Mouse (Mus musculus): ENCODE measurements around the gene Erg. TPM values are rescaled to one million over a fixed set of nuclear protein-coding genes. Genes with fewer than 3 reads are reported as not detected.

The Erg gene
- polyA plus RNA-seq, 1 experiment from 2014 or later, result 26.2 TPM

- Histone ChIP-seq H3K9ac (no peak overlapping the region), H3K27me3 (no peaks in the 10 kb centered on the region), H3K4me3 (no peak overlapping the region), H3K36me3 (peaks cover 11% of the 10 kb centered on the region; the same call in 1 of the 2 replicates), H3K9me3 (no peaks in the 10 kb centered on the region), H3K4me1 (peaks cover 14% of the 10 kb centered on the region), H3K27ac (peak overlapping the region; percentile 22; the same call in 1 of the 2 replicates), H3K4me2 (no peak overlapping the region)
- no peak; the same call in 1 of the 2 replicates for ATAC-seq (ENCODE audit: insufficient number of reproducible peaks, low FRiP score, low TSS enrichment, low read depth)
- WGBS, result 58% methylated on average over 12 of the region's 12 CpGs
Measured at GRCm38 (mm10) chr16:95356962-95357955, 229.1 kb downstream of the Erg start.

- no peaks in the 10 kb centered on the region for H3K27me3 ChIP-seq
- 44% methylated on average over 8 of the region's 8 CpGs for WGBS
- peaks cover 17% of the 10 kb centered on the region for H3K4me1 ChIP-seq
- no peak overlapping the region for H3K4me2 ChIP-seq
- H3K27ac ChIP-seq, result no peak overlapping the region
- ATAC-seq (ENCODE audit: insufficient number of reproducible peaks, low FRiP score, low TSS enrichment, low read depth), result no peak
- H3K4me3 ChIP-seq, result no peak overlapping the region
- H3K9me3 ChIP-seq, result no peaks in the 10 kb centered on the region
- no peak overlapping the region for H3K9ac ChIP-seq
- H3K36me3 ChIP-seq, result no peaks in the 10 kb centered on the region
Measured at GRCm38 (mm10) chr16:95353838-95354237, 232.6 kb downstream of the Erg start.

- Histone ChIP-seq H3K4me3 (no peak overlapping the region), H3K4me1 (peaks cover 8% of the 10 kb centered on the region), H3K27me3 (no peaks in the 10 kb centered on the region), H3K9me3 (no peaks in the 10 kb centered on the region), H3K9ac (no peak overlapping the region), H3K36me3 (no peaks in the 10 kb centered on the region), H3K4me2 (no peak overlapping the region), H3K27ac (no peak overlapping the region)
- ATAC-seq (ENCODE audit: insufficient number of reproducible peaks, low FRiP score, low TSS enrichment, low read depth), result no peak
- WGBS, result 52% methylated on average over 8 of the region's 8 CpGs
Measured at GRCm38 (mm10) chr16:95352266-95352665, 234.1 kb downstream of the Erg start.

- H3K27me3 ChIP-seq, result no peaks in the 10 kb centered on the region
- 27% methylated on average over 3 of the region's 3 CpGs for WGBS
Measured at GRCm38 (mm10) chr16:95350499-95350898, 235.9 kb downstream of the Erg start.

GRCm38 (mm10) chr16:95349745-95350144 lies 236.6 kb downstream of the Erg start:
- ATAC-seq (ENCODE audit: insufficient number of reproducible peaks, low FRiP score, low TSS enrichment, low read depth), result no peak

More at GRCm38 (mm10) chr16:95350499-95350898, 235.9 kb downstream of the Erg start:
- Histone ChIP-seq H3K9ac (no peak overlapping the region), H3K4me3 (no peak overlapping the region), H3K36me3 (no peaks in the 10 kb centered on the region), H3K4me2 (no peak overlapping the region), H3K9me3 (no peaks in the 10 kb centered on the region), H3K27ac (no peak overlapping the region), H3K4me1 (peaks cover 12% of the 10 kb centered on the region)
- no peak for ATAC-seq (ENCODE audit: insufficient number of reproducible peaks, low FRiP score, low TSS enrichment, low read depth)

GRCm38 (mm10) chr16:95349344-95349743 lies 237.0 kb downstream of the Erg start:
- Histone ChIP-seq H3K9me3 (no peaks in the 10 kb centered on the region), H3K9ac (no peak overlapping the region), H3K4me2 (no peak overlapping the region), H3K27me3 (no peaks in the 10 kb centered on the region), H3K4me3 (no peak overlapping the region), H3K27ac (no peak overlapping the region), H3K36me3 (no peaks in the 10 kb centered on the region), H3K4me1 (peaks cover 20% of the 10 kb centered on the region)
- no peak for ATAC-seq (ENCODE audit: insufficient number of reproducible peaks, low FRiP score, low TSS enrichment, low read depth)
- 85% methylated on average over 6 of the region's 6 CpGs for WGBS

More at GRCm38 (mm10) chr16:95349745-95350144, 236.6 kb downstream of the Erg start:
- Histone ChIP-seq H3K9ac (no peak overlapping the region), H3K4me3 (no peak overlapping the region), H3K4me2 (no peak overlapping the region), H3K9me3 (no peaks in the 10 kb centered on the region), H3K4me1 (peaks cover 20% of the 10 kb centered on the region), H3K27me3 (no peaks in the 10 kb centered on the region), H3K27ac (no peak overlapping the region), H3K36me3 (no peaks in the 10 kb centered on the region)
- WGBS, result 66% methylated on average over 5 of the region's 5 CpGs

GRCm38 (mm10) chr16:95348555-95348954 lies 237.8 kb downstream of the Erg start:
- WGBS, result 90% methylated on average over 9 of the region's 9 CpGs
- Histone ChIP-seq H3K4me1 (peaks cover 20% of the 10 kb centered on the region), H3K27ac (no peak overlapping the region), H3K27me3 (no peaks in the 10 kb centered on the region), H3K4me3 (no peak overlapping the region), H3K9ac (no peak overlapping the region), H3K36me3 (no peaks in the 10 kb centered on the region), H3K9me3 (no peaks in the 10 kb centered on the region), H3K4me2 (no peak overlapping the region)
- no peak for ATAC-seq (ENCODE audit: insufficient number of reproducible peaks, low FRiP score, low TSS enrichment, low read depth)

- Histone ChIP-seq H3K27me3 (no peaks in the 10 kb centered on the region), H3K4me1 (peaks cover 15% of the 10 kb centered on the region), H3K36me3 (no peaks in the 10 kb centered on the region), H3K9me3 (no peaks in the 10 kb centered on the region), H3K9ac (no peak overlapping the region), H3K4me3 (no peak overlapping the region), H3K4me2 (no peak overlapping the region), H3K27ac (no peak overlapping the region)
- no peak for ATAC-seq (ENCODE audit: insufficient number of reproducible peaks, low FRiP score, low TSS enrichment, low read depth)
- 30% methylated on average over 3 of the region's 3 CpGs for WGBS
Measured at GRCm38 (mm10) chr16:95347202-95347601, 239.2 kb downstream of the Erg start.

GRCm38 (mm10) chr16:95345882-95346281 lies 240.5 kb downstream of the Erg start:
- Histone ChIP-seq H3K9ac (no peak overlapping the region), H3K9me3 (no peaks in the 10 kb centered on the region), H3K27me3 (no peaks in the 10 kb centered on the region), H3K4me1 (peaks cover 23% of the 10 kb centered on the region), H3K4me3 (no peak overlapping the region), H3K27ac (no peak overlapping the region), H3K4me2 (no peak overlapping the region), H3K36me3 (no peaks in the 10 kb centered on the region)
- 1% methylated on average over 7 of the region's 7 CpGs for WGBS
- ATAC-seq (ENCODE audit: insufficient number of reproducible peaks, low FRiP score, low TSS enrichment, low read depth), result no peak

- ATAC-seq (ENCODE audit: insufficient number of reproducible peaks, low FRiP score, low TSS enrichment, low read depth), result no peak
- H3K4me2 ChIP-seq, result no peak overlapping the region
- no peaks in the 10 kb centered on the region for H3K9me3 ChIP-seq
- H3K4me3 ChIP-seq, result no peak overlapping the region
- peaks cover 26% of the 10 kb centered on the region for H3K4me1 ChIP-seq
- H3K36me3 ChIP-seq, result no peaks in the 10 kb centered on the region
- H3K9ac ChIP-seq, result no peak overlapping the region
- H3K27me3 ChIP-seq, result no peaks in the 10 kb centered on the region
- H3K27ac ChIP-seq, result no peak overlapping the region
- 69% methylated on average over 10 of the region's 10 CpGs for WGBS
Measured at GRCm38 (mm10) chr16:95344961-95345360, 241.4 kb downstream of the Erg start.

- no peaks in the 10 kb centered on the region for H3K9me3 ChIP-seq
- H3K36me3 ChIP-seq, result no peaks in the 10 kb centered on the region
- no peaks in the 10 kb centered on the region for H3K27me3 ChIP-seq
- no peak overlapping the region for H3K4me2 ChIP-seq
- peaks cover 23% of the 10 kb centered on the region for H3K4me1 ChIP-seq
- H3K27ac ChIP-seq, result no peak overlapping the region
- H3K9ac ChIP-seq, result no peak overlapping the region
- 69% methylated on average over 8 of the region's 8 CpGs for WGBS
- no peak overlapping the region for H3K4me3 ChIP-seq
- ATAC-seq (ENCODE audit: insufficient number of reproducible peaks, low FRiP score, low TSS enrichment, low read depth), result no peak
Measured at GRCm38 (mm10) chr16:95342030-95342429, 244.4 kb downstream of the Erg start.
